Mouse (Mus musculus) MEL (cell line): ENCODE data around the gene Cdca5. TPM values are rescaled to one million over a fixed set of nuclear protein-coding genes. Genes with fewer than 3 reads are reported as not detected.
A peak's percentile ranks its signal among the peaks of the same experiment; 100 is the strongest.

Experiments used
- DNase-seq: peaks from one replicate; pipeline ENCODE4 v3.0.0; 2011; ENCODE audit warnings: low read depth, low spot score
- H3K27ac ChIP-seq: 2 replicates; pipeline ENCODE4 v1.5.1; 2012; ENCODE audit warnings: low read depth, mild to moderate bottlenecking, control low read depth, low read length, moderate library complexity; ENCODE audit not compliant: control insufficient read depth
- H3K27me3 ChIP-seq, 2 experiments: fragments of 150-350 bp in 1 of 2; sonication (generic) in 1 of 2; 2 replicates each; pipeline ENCODE4 v1.6.1; 2012; ENCODE audit warnings: low read length in 2 of 2, mild to moderate bottlenecking in 2 of 2, improper control_type of control experiment in 1 of 2, moderate library complexity in 1 of 2; ENCODE audit not compliant: insufficient read depth in 2 of 2, control insufficient read depth in 1 of 2
- H3K36me3 ChIP-seq, 2 experiments: 2 replicates each; pipeline ENCODE4 v1.6.1; 2012 to 2014; ENCODE audit warnings: low read length in 2 of 2, improper control_type of control experiment in 1 of 2, inconsistent platforms in 1 of 2, mild to moderate bottlenecking in 1 of 2; ENCODE audit not compliant: insufficient read depth in 2 of 2, control insufficient read depth in 1 of 2
- H3K4me1 ChIP-seq, 2 experiments: fragments of 150-350 bp in 1 of 2; sonication (generic) in 1 of 2; 2 replicates each; pipeline ENCODE4 v1.6.1; 2012; ENCODE audit warnings: low read length in 2 of 2, improper control_type of control experiment in 1 of 2, mild to moderate bottlenecking in 1 of 2; ENCODE audit not compliant: insufficient read depth in 2 of 2, control insufficient read depth in 1 of 2
- H3K4me3 ChIP-seq, 2 experiments: fragments of 150-350 bp in 1 of 2; sonication (generic) in 1 of 2; 2 replicates each; pipeline ENCODE4 v1.5.1; 2012; ENCODE audit warnings: low read depth in 2 of 2, low read length in 2 of 2, mild to moderate bottlenecking in 2 of 2, moderate library complexity in 2 of 2, control low read depth in 1 of 2, improper control_type of control experiment in 1 of 2; ENCODE audit not compliant: control insufficient read depth in 1 of 2, insufficient read depth in 1 of 2
- H3K79me2 ChIP-seq: 2 replicates; pipeline ENCODE4 v1.6.1; 2012; ENCODE audit warnings: mild to moderate bottlenecking, low read length, moderate library complexity; ENCODE audit not compliant: control insufficient read depth, poor library complexity, insufficient read depth
- H3K9ac ChIP-seq: 2 replicates; pipeline ENCODE4 v1.6.1; 2012; ENCODE audit warnings: low read depth, mild to moderate bottlenecking, control low read depth, low read length, moderate library complexity; ENCODE audit not compliant: control insufficient read depth, poor library complexity, severe bottlenecking
- H3K9me3 ChIP-seq: fragments of 150-350 bp; sonication (generic); replicated peaks from 2 replicates; pipeline ENCODE4 v1.6.1; 2012; ENCODE audit warnings: mild to moderate bottlenecking, low read length, improper control_type of control experiment, moderate library complexity; ENCODE audit not compliant: insufficient read depth
- CHD2 ChIP-seq: IDR thresholded peaks from 2 replicates; pipeline ENCODE4 v1.6.1; 2011; ENCODE audit warnings: low read length, improper control_type of control experiment
- ELF1 ChIP-seq: IDR thresholded peaks from 2 replicates; pipeline ENCODE4 v1.6.1; 2014; ENCODE audit warnings: low read depth, mild to moderate bottlenecking, inconsistent platforms, low read length, improper control_type of control experiment, moderate library complexity
- EP300 ChIP-seq, 2 experiments: IDR thresholded peaks; 2 replicates each; pipeline ENCODE4 v1.6.1; 2011; ENCODE audit warnings: improper control_type of control experiment in 2 of 2, low read length in 2 of 2, low read depth in 1 of 2, mild to moderate bottlenecking in 1 of 2
- ETS1 ChIP-seq: IDR thresholded peaks from 2 replicates; pipeline ENCODE4 v1.6.1; 2012; ENCODE audit warnings: low read depth, mild to moderate bottlenecking, inconsistent platforms, low read length, improper control_type of control experiment, moderate library complexity
- JUND ChIP-seq: IDR thresholded peaks from 2 replicates; pipeline ENCODE4 v1.6.1; 2011; ENCODE audit warnings: low read depth, mild to moderate bottlenecking, improper control_type of control experiment, low read length
- MAX ChIP-seq: IDR thresholded peaks from 2 replicates; pipeline ENCODE4 v1.6.1; 2011; ENCODE audit warnings: low read length, improper control_type of control experiment
- MXI1 ChIP-seq: IDR thresholded peaks from 2 replicates; pipeline ENCODE4 v1.6.1; 2011; ENCODE audit warnings: mild to moderate bottlenecking, low read depth, low read length, improper control_type of control experiment
- NRF1 ChIP-seq: IDR thresholded peaks from 2 replicates; pipeline ENCODE4 v1.6.1; 2014; ENCODE audit warnings: low read depth, mild to moderate bottlenecking, inconsistent platforms, low read length, improper control_type of control experiment, moderate library complexity; ENCODE audit not compliant: poor library complexity, insufficient read depth, severe bottlenecking
- ZNF384 ChIP-seq: IDR thresholded peaks from 2 replicates; pipeline ENCODE4 v1.6.1; 2012; ENCODE audit warnings: low read depth, mild to moderate bottlenecking, inconsistent platforms, low read length, improper control_type of control experiment
- polyA plus RNA-seq, 2 experiments: library from polyadenylated mRNA; stranded (reverse) in 1 of 2; unstranded in 1 of 2; fragments of >175 nt in 1 of 2; fragments of >200 nt in 1 of 2; gene quantifications; 2 replicates each; pipeline versions ENCODE4 v1.2.1 to v1.2.4; 2012; ENCODE audit warnings: low replicate concordance in 2 of 2, low read depth in 1 of 2; ENCODE audit not compliant: insufficient read length in 2 of 2, insufficient read depth in 1 of 2, missing spikeins in 1 of 2
- total RNA-seq: library from RNA; depleted of rRNA; stranded (reverse); fragments of 300-350 nt; gene quantifications from 2 replicates; pipeline ENCODE4 v1.2.3, GENCODE M21; 2012

The Cdca5 gene
- total and polyA plus RNA-seq, 3 experiments: 48.5 to 56.5 TPM; not detected in 1

DNA sequence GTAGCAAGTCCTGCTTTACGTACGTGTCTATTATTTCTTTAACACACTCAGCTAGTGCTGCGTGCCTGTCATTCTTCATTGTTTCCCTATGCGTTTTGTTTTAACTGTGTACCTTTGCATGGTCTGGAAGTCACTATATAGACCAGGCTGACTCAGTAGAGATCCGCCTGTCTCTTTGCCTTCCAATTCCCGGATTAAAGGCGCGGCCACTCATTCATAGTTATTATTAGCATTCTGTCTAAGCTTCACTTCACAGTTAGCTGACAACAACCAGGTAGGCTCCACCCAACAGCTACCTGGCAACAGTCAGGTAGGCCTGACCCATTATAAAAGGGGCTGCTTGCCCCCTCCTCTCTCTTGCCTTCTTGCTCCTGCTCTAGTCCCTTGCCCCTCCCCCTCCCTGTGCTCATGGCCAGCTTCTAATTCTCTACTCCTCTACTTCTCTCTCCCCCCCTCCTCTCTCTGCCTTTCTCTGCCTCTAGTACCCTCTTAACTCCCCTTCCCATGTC lies 33.9 kb downstream of the Cdca5 start:
- H3K36me3 ChIP-seq: peaks cover 0 to 10% of the 10 kb centered on the region in 2 experiments; a peak in 2 of 4 replicates
- peaks cover 2 to 10% of the 10 kb centered on the region in 2 experiments; a peak in 2 of 4 replicates for H3K4me1 ChIP-seq
- H3K27ac ChIP-seq: peak overlapping the region; percentile 47
- H3K27me3 ChIP-seq: no peaks in the 10 kb centered on the region
- TF ChIP-seq EP300 (IDR thresholded peaks at IDR 0.05; ENCODE audit: low read depth in 1 of 2, low read length in 2 of 2) (no peak), ETS1 (0 out of 2 replicates have a peak, but pooled peaks have one; percentile 1)
- peak; percentile 40 for DNase-seq
- H3K9ac ChIP-seq: peak overlapping the region; percentile 48
- H3K9me3 ChIP-seq: no peaks in the 10 kb centered on the region
- H3K4me3 ChIP-seq: peak overlapping the region; percentile 60 to 74
- peaks cover 22% of the 10 kb centered on the region for H3K79me2 ChIP-seq

GRCm38 (mm10) chr19:6121761-6122160 lies 37.0 kb downstream of the Cdca5 start:
- Histone ChIP-seq H3K4me1 (peaks cover under 1 to 4% of the 10 kb centered on the region in 2 experiments; a peak in 3 of 4 replicates), H3K36me3 (peaks cover 0 to 7% of the 10 kb centered on the region in 2 experiments; a peak in 2 of 4 replicates), H3K79me2 (peaks cover 15% of the 10 kb centered on the region), H3K27ac (no peak overlapping the region), H3K4me3 (no peak overlapping the region), H3K9ac (no peak overlapping the region), H3K27me3 (no peaks in the 10 kb centered on the region), H3K9me3 (no peaks in the 10 kb centered on the region)
- no peak for TF ChIP-seq MXI1
- TF ChIP-seq JUND: no peak
- TF ChIP-seq NRF1: no peak
- no peak for TF ChIP-seq ELF1
- TF ChIP-seq CHD2: no peak
- TF ChIP-seq MAX: no peak
- TF ChIP-seq ZNF384: no peak
- DNase-seq: no peak

DNA sequence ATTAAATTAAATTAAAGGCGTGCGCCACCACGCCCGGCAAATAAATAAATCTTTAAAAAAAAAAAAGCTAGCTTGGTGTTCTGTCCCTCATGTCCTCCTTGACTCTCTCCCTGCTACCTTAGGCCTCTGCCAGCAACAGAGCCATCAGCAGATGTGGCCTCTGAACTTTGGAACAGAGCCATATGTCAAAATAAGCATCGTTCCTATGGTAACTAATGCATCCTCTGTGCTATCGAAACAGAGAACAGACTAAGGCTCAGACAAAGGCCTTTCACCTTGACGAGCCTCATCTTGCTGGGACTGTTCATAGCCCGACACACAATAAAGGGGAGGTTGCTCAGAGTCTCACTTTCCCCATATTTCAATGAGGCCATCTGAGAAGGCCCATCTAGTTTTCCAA lies 38.5 kb downstream of the Cdca5 start:
- peaks cover 0 to 3% of the 10 kb centered on the region in 2 experiments; a peak in 2 of 4 replicates for H3K4me1 ChIP-seq
- H3K9ac ChIP-seq: no peak overlapping the region

More for the DNA sequence above, 38.5 kb downstream of the Cdca5 start:
- no peaks in the 10 kb centered on the region for H3K27me3 ChIP-seq
- no peak for TF ChIP-seq JUND
- TF ChIP-seq, all 39 proteins: peak for 0
- Histone ChIP-seq H3K27ac (no peak overlapping the region), H3K9me3 (no peaks in the 10 kb centered on the region), H3K36me3 (peaks cover 0 to 7% of the 10 kb centered on the region in 2 experiments; a peak in 2 of 4 replicates), H3K4me3 (no peak overlapping the region), H3K79me2 (peaks cover 1% of the 10 kb centered on the region; the same call in 1 of the 2 replicates)
- DNase-seq: no peak
